Mouse (Mus musculus): ENCODE data around the gene Ctsw.

The Ctsw gene

DNA sequence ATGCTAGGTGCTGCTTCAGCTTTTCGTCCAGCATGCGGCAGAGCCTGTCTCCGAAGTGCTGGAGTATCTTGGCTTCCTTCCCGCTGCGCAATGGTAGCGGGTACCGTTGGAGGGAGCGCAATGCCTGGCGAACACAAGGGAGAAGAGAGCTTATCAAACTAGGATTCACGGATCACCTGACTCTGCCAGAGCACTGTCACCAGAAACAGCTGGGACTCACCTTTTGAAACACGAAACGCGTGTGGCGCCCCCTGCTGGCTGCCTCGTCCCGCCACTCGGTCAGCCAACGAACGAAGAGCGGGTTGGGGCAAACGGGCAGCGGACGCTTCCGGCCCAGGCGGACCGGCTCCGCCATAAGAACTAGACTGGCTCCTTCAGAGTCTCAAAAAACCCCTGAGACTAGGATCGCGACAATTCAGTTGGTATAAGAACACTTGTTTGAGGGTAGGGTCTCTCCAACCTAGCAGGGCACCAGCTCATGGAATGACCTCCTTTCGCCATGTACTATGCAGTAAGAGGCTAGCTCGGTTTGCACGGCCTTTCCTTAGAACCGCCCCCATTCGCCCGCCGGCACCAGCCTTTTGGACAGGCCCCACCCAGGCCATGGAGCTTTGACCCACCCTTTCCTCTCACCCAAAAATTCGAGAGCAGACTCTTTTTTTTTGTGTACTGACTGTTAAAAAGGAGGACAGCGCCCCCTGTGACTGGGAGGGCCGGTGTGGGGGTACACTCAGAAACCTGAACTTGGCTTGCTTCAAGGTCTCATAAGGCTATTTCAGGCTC is 19.7 kb upstream of the Ctsw start, which contains the start of gene Mus81:
Gene Mus81, minus strand, starts transcription at position 635 of the 783 bp plus-strand sequence.
- DNase-seq (ENCODE audit: low spot score), result peak; percentile 93

DNA sequence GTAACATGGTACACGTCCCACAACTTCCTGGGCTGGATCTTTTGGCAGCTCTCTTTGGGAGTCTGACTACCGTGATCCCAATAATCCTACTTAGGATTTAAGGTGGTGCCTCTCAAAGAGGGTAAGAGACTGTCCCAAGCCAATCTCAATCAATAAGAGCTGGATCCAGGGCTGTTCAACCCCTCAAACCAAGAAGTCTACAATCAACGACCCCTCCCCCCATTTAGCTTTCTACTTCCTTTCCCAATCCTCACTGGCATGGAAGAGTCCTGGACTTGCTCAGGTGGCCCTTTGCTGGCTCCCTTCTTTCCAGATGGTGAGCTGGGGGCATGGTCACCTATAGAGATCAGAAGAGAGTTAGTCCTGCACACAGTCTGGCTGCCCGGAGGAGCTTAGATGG is 18.5 kb upstream of the Ctsw start:
- DNase-seq (ENCODE audit: low spot score), result no peak

DNA sequence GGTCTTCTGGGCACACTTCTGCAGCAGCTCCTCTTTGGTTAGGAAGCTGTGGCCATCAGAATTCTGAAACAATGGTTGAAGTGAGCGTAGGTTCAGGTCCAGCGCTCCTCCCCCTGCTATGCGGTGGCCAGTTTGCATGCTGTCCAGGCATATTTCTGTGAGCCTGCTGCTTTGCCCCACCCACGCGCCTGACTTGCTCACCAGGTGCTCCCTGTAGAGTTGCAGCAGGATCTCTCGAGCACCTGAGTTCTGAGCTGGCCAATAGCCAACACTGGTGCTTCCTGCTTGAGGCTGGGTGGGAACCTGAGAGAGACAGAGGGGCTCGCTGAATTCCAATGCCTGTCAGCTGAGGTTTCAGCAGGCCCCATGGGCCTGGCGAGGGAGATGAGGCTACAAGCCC is 18.0 kb upstream of the Ctsw start:
- no peak for DNase-seq (ENCODE audit: low spot score)

DNA sequence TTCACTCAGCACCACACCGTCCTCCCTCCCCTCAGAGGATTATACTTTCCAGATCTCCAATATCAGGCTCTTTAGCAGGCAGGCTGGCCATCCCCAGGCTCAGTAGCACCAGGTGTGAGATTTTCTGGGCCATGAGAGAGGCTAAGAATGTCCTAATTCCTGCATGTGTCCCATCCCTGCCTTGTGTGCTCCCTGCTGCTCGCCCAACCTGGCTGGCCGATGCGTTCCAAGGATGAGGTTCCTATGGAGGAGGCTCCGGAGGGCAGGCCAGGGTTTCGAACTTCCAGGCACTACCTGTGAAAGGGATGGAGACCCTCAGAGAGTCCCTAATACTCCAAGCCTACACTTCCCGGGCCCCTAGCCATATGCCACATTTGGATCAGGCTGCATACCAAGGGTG is 17.5 kb upstream of the Ctsw start:
- no peak for DNase-seq (ENCODE audit: low spot score)

DNA sequence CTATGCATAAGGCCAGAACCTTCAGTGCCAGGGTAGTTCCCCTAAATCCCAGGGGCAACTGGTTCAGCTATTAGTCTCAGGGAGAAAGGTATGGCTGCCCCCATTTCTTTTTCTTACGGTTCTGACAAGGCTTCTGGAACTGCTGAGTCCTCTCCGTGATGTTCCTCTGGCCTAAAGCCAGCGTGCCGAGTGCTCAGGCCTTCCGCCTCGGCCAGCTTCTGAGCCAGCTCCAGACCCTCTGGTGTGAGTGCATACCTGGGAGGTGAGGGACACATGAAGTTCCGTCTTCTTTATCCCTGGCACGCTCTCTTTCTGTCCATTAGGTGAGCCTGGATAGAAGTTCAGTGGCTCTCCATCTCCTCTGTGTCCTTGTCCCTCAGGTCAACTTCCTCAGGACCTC is 17.1 kb upstream of the Ctsw start:
- no peak for DNase-seq (ENCODE audit: low spot score)

DNA sequence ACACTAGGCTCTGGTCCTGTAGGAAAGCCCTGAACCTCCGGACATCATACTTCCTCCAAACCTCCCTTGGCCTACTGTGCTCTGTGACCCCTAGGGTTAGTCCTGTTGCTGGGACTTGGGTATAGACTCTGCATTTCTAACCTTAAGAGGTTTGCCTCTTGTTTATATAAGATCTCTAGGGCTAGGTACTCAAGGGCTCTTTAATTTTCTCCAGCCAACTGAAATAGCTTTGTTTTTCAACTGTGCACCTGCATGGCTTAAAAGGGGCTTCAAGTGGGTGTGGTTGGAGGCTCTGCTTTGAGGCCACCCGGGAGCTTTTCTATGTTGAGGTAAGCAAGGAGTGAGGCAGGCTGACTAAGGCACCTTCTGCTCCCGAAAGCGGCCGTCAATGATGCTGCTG is 16.2 kb upstream of the Ctsw start:
- no peak for DNase-seq (ENCODE audit: low spot score)

DNA sequence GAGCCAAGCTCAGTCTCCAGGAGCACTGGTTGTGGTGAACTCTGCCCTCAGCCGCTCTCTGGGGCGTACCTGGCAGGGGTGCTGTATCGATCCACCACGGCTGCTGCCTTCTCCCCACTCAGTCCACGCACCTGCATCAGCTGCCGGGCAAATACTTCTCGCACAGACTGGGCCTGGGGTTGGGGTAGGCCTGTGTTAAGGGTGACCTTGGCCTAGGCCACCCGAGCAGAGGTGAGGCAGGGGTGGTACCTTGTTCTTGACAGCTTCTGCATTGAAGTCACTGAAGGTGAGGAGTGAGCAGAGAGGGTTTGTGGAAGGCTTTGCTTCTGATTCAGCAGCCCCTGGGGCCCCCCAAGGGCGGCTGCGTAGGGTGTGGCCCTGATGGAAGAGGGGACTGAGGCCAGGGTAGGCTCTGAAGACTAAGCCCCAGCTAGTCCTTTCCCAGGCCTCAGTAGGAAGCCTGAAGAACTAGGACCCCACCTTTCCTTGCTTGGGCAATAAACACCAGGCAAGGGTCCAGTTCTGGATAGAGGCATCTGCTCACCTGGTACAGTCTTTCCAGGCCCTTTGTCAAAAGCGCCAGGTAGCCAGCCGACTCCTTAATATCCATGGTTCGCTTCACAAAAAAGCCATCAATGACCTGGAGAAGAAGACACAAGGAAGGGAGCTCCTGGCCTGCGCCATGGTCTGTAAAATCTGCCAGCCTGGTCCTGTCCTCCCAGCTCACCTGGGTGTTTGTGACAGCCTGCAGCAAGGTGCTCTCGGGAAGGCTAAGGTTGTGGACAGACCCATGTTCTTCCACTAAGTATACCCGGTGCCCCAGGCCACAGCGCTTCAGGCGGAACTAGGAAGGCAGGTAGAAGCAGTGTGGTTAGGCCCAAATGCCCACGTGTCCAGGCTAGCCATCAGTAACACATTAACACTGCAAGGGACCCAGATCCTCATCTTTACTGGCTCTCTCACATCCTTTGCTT is 15.4 kb upstream of the Ctsw start:
- DNase-seq (ENCODE audit: low spot score), result no peak

DNA sequence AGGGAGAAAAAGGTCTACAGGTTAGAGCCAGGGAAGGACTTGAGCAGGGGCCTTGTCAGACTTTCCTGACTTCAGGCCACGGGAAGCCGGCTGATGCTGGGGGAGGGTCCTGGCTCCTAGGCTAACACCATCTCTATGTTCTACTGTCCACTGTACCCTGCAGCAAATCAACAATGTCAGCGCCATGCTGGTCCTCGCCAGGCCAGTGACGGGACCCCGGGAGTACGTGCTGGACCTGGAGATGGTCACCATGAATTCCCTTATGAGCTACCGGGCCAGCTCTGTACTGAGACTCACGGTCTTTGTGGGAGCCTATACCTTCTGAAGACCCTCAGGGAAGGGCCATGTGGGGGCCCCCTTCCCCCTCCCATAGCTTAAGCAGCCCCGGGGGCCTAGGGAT is 13.1 kb upstream of the Ctsw start:
- DNase-seq (ENCODE audit: low spot score), result no peak

DNA sequence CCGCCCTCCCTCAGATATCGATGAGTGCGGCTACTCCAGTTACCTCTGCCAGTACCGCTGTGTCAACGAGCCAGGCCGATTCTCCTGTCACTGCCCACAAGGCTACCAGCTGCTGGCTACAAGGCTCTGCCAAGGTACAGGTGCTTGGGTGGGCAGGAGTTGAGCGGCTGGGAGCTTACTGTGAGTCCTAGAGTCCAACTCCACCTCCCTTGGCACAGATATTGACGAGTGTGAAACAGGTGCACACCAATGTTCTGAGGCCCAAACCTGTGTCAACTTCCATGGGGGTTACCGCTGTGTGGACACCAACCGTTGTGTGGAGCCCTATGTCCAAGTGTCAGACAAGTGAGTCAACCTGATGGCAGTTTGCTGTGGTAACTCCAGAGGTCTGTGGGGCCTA is 11.7 kb upstream of the Ctsw start:
- DNase-seq (ENCODE audit: low spot score), result no peak

DNA sequence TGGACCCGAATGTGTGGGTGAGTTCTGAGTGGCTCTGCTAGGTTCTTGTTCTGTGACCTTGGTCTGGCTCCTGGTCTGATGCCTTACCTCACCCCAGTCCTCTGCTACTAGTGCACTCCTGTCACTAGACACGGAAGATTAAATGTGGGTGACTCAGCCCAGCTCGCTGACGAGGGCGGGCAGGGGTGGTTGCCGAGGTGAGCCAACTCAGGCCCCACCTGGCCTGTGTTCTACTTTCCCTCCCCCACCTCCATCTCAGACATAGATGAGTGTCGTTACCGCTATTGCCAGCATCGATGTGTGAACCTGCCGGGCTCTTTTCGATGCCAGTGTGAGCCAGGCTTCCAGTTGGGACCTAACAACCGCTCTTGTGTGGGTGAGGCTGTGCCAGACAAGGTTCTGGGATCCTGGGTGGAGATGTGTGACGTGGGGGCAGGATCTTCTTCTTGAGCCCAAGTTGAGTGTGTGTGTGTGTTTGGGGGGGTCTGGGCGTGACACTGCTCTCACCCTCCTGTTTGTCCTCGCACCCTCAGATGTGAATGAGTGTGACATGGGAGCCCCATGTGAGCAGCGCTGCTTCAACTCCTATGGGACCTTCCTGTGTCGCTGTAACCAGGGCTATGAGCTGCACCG is 9.5 kb upstream of the Ctsw start:
- DNase-seq (ENCODE audit: low spot score), result no peak

DNA sequence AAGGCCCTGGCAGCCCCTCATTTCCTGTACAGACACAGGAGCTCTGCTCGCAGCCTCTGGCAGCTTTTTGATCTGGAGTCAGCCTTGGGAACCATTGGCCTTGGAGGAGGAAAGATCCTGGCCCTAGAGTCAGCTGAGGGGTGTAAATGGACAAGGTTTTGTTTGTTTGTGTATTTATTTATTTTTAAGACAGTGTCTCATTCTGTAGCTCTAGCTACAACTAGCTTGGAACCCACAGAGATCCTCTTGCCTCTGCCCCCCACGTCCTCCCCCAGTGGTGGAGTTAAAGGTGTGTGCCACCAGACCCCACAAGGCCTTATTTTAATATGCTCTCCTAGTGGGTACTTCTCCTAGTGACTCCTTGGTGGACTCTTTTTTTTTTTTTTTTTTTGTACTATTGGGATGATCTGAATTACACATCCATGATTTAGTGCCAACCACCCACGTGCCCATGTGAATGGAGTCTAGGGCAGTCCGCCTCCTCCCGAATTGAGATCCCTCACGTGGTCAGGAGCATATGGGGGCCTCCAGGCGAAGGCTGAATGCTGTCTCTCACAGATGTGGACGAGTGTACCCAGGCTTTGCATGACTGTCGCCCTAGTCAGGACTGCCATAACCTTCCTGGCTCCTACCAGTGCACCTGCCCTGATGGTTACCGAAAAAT is 8.8 kb upstream of the Ctsw start:
- no peak for DNase-seq (ENCODE audit: low spot score)

DNA sequence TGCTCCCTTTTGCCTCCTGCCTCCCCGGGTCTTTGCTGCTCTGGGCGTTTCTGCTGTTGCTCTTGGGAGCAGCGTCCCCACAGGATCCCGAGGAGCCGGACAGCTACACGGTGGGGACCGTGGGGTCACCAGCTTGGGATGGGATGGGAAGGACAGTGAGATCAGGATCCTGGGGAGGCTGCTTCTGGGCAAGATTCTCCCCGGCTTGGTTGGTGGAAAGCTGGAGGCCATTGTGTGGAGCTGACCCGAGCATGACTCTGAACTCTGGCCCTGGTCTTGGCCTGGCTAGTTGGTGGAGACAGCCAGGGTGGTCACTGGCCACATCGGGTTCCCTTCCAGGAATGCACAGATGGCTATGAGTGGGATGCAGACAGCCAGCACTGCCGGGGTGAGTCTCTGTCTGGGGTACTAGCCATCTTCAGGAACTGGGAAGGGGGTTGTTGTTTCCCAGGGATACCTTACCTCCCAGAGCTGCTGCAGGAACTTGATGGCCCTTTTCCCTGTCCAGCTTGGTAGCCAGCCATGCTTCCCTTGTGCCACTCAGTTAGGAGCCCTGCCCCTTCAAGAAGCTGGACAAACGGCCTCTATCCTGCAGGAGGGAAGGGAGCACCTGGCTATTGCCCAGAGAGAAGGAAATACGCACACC is 6.9 kb upstream of the Ctsw start:
- DNase-seq (ENCODE audit: low spot score), result no peak

DNA sequence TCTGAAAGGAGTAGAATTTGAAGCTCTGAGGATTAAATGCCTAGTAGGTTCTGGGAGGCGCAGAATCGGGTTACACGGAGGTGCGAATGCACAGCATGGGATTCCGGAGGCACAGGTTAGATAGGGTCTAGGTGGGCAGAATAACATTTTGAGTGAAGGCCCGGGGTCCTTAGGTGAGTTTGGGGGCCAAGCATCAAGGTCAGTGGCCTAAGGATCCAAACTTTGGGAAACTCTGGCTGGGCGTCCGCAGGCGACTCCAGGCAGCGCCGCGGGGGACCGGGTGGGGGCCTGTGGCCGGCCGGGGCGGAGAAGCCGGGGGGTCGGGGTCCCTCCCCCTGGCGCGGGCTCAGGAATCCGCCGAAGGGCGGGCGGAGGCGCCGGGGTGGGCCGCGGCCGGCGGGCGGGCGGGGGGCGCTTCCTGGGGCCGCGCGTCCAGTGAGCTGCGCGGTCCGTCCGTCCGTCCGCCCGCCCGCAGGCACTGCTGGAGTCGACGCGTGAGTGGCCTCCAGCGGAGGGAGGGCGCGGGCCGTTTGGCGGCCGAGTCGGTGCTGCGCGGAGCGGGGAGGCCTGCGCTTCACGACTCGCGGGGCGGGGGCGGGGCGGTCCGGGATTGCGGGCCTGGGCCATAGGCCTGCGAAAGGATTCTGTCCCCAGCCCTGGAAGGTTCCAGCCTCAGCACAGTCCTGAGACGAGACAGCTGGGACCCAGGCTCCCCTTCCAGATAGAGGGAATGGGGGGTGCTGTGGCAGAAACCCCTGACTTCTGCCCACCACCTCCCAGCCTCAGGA is 6.2 kb upstream of the Ctsw start:
- DNase-seq (ENCODE audit: low spot score), result peak; percentile 44

DNA sequence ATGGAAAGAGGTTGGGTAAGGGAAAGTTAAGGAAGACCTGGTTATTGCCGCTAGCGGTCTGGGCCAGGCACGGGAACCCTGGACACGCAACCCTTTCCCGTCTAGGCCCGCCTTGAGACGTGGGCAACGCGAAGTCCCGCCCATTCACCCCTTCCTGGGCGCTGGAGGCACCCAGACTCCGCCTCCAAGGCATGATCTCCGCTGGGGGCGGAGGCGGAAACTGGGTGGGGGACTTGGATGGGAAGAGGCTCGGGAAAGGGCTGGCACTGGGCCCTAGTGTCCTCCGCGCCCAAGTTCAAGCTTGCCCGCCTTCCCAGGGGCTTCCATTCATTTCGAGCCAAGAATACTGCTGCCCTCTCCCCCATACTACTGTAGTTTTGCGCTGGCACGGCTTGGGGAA is 5.4 kb upstream of the Ctsw start, which contains the start of gene Efemp2:
Gene Efemp2, plus strand, starts transcription at position 235 of the 400 bp plus-strand sequence.
- no peak for DNase-seq (ENCODE audit: low spot score)

DNA sequence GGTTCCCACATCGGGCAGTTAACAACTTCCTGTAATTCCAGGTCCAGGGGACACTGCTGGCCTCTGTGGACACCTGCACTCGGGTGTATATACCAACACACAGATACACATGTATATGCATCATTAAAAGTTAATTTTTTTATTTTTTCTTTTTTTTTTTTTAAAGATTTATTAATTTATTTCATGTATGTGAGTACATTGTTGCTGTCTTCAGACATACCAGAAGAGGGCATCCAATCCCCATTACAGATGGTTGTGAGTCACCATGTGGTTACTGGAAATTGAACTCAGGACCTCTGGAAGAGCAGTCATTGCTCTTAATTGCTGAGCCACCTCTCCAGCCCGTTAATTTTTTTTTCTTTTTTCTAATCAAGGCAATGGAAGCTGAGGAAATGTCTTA is 4.5 kb upstream of the Ctsw start:
- DNase-seq (ENCODE audit: low spot score), result no peak

DNA sequence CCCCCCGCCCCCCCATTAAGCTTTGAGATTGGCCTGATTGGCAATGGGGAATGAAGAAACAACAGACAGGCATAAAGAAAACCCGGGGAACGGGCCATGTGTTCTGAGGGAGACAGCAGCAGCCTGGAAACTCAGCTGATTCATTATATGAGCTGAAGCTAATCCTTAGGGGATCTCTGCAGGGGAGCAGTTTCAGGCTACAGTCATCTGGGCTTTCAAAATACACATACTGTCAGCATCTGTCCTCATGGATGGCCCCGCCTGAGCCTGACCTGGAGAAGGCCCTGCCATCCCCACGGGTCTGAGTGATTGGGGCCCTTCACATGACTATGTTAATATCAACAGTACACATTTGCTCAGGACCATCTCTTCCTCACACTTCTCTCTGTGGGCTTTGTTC is 3.5 kb upstream of the Ctsw start:
- peak; percentile 47 for DNase-seq (ENCODE audit: low spot score)

DNA sequence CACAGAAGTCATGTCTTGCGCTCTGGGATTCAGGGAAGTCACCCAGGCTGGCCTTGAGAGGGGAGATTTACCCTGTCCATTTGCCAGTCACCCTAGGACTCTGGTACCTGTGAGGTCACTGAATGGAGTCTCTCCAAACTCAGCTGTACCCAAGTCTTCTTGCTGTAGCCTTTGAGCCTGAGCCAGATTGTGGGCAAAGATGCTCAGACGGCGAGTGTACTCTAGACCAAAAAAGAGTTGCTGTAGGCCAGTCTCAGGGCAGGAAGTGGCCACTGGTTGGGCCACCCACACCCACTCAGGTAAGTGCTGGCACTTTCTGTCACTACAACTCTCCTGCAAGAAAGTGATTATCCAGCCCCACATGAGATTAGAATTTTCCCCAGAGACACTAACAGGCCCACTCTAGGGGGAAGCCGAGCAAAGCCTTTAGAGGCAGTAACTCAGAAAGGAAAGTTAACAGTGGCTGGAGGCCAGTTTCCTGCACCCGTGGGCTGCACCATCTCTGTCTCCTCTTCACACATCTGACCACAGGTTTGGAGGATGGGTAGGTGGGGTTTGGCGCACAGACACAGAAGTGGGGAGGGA is 1.3 kb downstream of the Ctsw start:
- no peak for DNase-seq (ENCODE audit: low spot score)

DNA sequence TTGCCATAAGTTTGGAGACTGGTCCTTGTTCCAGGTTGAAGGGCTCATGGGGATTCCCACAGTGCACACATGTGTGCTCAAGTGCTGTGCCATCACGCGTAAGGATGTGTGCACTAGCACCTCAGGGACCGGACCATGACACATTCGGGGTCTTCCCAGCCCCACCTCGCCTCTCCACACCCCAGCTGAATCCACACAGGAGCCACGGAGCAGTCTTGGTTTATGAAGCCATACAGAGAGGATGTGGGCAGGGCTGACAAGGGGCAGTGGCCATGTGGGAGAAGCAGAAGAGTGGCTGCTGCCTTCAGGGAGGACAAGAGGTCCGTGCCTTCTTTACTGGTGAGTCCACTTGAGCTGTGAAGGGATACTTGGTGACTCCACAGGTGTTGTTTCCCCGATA is 3.3 kb downstream of the Ctsw start:
- no peak for DNase-seq (ENCODE audit: low spot score)

DNA sequence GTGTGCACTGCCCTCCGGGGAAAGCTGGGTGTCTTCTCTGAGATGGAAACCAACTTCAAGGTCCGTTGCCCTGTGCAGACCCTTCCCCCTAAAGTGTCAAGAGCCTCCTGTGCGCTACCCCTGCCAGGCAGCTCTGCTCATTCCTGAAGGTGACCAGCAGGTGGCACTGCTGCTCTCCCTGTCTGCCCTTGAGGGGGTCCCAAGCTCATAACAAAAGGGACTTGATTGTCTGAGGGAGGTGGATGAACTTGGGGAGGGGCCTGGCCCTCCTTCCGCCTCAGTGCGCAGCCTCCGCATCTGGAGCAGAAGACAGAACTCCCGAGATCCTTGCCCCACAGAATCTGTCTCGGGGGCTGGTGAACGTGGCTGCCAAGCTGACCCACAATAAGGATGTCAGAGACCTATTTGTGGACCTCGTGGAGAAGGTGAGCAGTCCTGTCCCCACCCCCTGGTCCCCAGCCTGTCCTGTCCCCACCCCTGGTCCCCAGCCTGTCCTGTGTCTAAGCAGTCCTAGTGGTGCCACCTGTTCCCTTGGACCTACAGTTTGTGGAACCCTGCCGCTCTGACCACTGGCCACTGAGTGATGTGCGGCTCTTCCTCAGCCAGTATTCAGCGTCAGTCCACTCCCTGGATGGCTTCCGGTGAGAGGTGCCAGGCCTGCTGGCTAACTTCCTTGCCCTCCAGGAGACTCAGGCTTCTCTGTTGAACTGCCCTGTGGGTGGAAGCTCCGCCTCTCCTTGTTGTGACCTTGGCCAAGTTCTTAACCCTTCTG is 4.3 kb downstream of the Ctsw start:
- peak; percentile 25 for DNase-seq (ENCODE audit: low spot score)

DNA sequence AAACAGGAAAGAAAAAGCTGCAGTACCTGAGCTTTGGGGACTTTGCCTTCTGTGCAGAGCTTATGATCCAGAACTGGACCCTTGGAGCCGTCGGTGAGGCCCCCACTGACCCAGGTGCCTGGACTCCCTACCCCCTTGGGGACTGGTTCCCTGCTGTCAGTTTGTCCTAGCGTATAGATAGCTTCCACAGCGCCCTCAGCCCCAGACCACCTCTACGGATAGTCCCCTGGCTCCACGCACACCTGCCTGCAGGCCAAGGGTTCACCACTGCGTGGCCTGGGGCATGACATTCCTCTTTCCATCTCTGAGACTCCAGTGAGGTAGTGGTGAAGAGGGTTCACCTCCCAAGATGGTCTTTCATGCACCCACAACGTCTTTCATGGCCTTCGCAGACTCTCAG is 5.1 kb downstream of the Ctsw start:
- no peak for DNase-seq (ENCODE audit: low spot score)
